Mouse (Mus musculus): ENCODE measurements around the gene Pcbp3. TPM values are rescaled to one million over a fixed set of nuclear protein-coding genes. Genes with fewer than 3 reads are reported as not detected.
"Not testable (repeated sequence)": the region's sequence is repeated elsewhere in the genome, so short reads cannot be mapped to it uniquely, and the experiment has no call there.

The Pcbp3 gene
- polyA plus RNA-seq, 1 experiment, result 27.2 TPM

- no peak for DNase-seq
Measured at GRCm38 (mm10) chr10:76976699-76977098, 15.0 kb upstream of the Pcbp3 start.

GRCm38 (mm10) chr10:76973797-76974436 is 12.2 kb upstream of the Pcbp3 start:
- Histone ChIP-seq H3K4me3 (replicated peaks; ENCODE audit: extremely low read depth, low read depth, low read length) (no peak overlapping the region), H3K4me1 (ENCODE audit: control insufficient read depth, insufficient read depth, low read length) (peaks cover 5% of the 10 kb centered on the region; the same call in 1 of the 2 replicates)
- WGBS, result 34% methylated on average over 15 of the region's 15 CpGs
- DNase-seq, result no peak
- TF ChIP-seq POLR2A (IDR thresholded peaks at IDR 0.05; ENCODE audit: borderline replicate concordance, extremely low read depth, low read depth, low read length), result no peak
- no peak for TF ChIP-seq CTCF (IDR thresholded peaks at IDR 0.05; ENCODE audit: insufficient read depth, low read length)

More at GRCm38 (mm10) chr10:76976699-76977098, 15.0 kb upstream of the Pcbp3 start:
- WGBS, result 47% methylated on average over 4 of the region's 4 CpGs
- no peak overlapping the region for H3K4me3 ChIP-seq (replicated peaks; ENCODE audit: extremely low read depth, low read depth, low read length)
- TF ChIP-seq CTCF (IDR thresholded peaks at IDR 0.05; ENCODE audit: insufficient read depth, low read length) (no peak), POLR2A (IDR thresholded peaks at IDR 0.05; ENCODE audit: borderline replicate concordance, extremely low read depth, low read depth, low read length) (no peak)
- H3K4me1 ChIP-seq (ENCODE audit: control insufficient read depth, insufficient read depth, low read length), result no peaks in the 10 kb centered on the region

GRCm38 (mm10) chr10:76972318-76972717 is 10.6 kb upstream of the Pcbp3 start:
- H3K4me3 ChIP-seq (replicated peaks; ENCODE audit: extremely low read depth, low read depth, low read length); DNase-seq; H3K4me1 ChIP-seq (ENCODE audit: control insufficient read depth, insufficient read depth, low read length): not testable (repeated sequence)
- 78% methylated on average over 6 of the region's 6 CpGs for WGBS

GRCm38 (mm10) chr10:76970974-76971373 is 9.3 kb upstream of the Pcbp3 start:
- WGBS, result 44% methylated on average over 7 of the region's 7 CpGs
- TF ChIP-seq CTCF (IDR thresholded peaks at IDR 0.05; ENCODE audit: insufficient read depth, low read length) (no peak), POLR2A (IDR thresholded peaks at IDR 0.05; ENCODE audit: borderline replicate concordance, extremely low read depth, low read depth, low read length) (no peak)
- Histone ChIP-seq H3K4me3 (replicated peaks; ENCODE audit: extremely low read depth, low read depth, low read length) (no peak overlapping the region), H3K4me1 (ENCODE audit: control insufficient read depth, insufficient read depth, low read length) (peaks cover 5% of the 10 kb centered on the region; the same call in 1 of the 2 replicates)
- DNase-seq, result no peak

- no peak for DNase-seq
- Histone ChIP-seq H3K4me3 (replicated peaks; ENCODE audit: extremely low read depth, low read depth, low read length) (no peak overlapping the region), H3K4me1 (ENCODE audit: control insufficient read depth, insufficient read depth, low read length) (peaks cover 12% of the 10 kb centered on the region)
- no peak for TF ChIP-seq CTCF (IDR thresholded peaks at IDR 0.05; ENCODE audit: insufficient read depth, low read length)
- 20% methylated on average over 6 of the region's 6 CpGs for WGBS
Measured at GRCm38 (mm10) chr10:76964436-76964835, 2.7 kb upstream of the Pcbp3 start.

- no peak for TF ChIP-seq POLR2A (IDR thresholded peaks at IDR 0.05; ENCODE audit: borderline replicate concordance, extremely low read depth, low read depth, low read length)
- H3K4me1 ChIP-seq (ENCODE audit: control insufficient read depth, insufficient read depth, low read length), result peaks cover 12% of the 10 kb centered on the region
- WGBS, result 29% methylated on average over 9 of the region's 9 CpGs
- no peak overlapping the region for H3K4me3 ChIP-seq (replicated peaks; ENCODE audit: extremely low read depth, low read depth, low read length)
- DNase-seq, result no peak
Measured at GRCm38 (mm10) chr10:76963997-76964396, 2.3 kb upstream of the Pcbp3 start.

GRCm38 (mm10) chr10:76961156-76961555 is 531 bp downstream of the Pcbp3 start:
- TF ChIP-seq POLR2A (IDR thresholded peaks at IDR 0.05; ENCODE audit: borderline replicate concordance, extremely low read depth, low read depth, low read length) (no peak), CTCF (IDR thresholded peaks at IDR 0.05; ENCODE audit: insufficient read depth, low read length) (no peak)
- Histone ChIP-seq H3K4me1 (ENCODE audit: control insufficient read depth, insufficient read depth, low read length) (peaks cover 12% of the 10 kb centered on the region), H3K4me3 (replicated peaks; ENCODE audit: extremely low read depth, low read depth, low read length) (peak overlapping the region; percentile 72)
- 14% methylated on average over 11 of the region's 11 CpGs for WGBS
- no peak for DNase-seq

GRCm38 (mm10) chr10:76958201-76958600 is 3.5 kb downstream of the Pcbp3 start:
- 43% methylated on average over 3 of the region's 3 CpGs for WGBS
- TF ChIP-seq CTCF (IDR thresholded peaks at IDR 0.05; ENCODE audit: insufficient read depth, low read length) (no peak), POLR2A (IDR thresholded peaks at IDR 0.05; ENCODE audit: borderline replicate concordance, extremely low read depth, low read depth, low read length) (no peak)
- no peak for DNase-seq
- Histone ChIP-seq H3K4me1 (ENCODE audit: control insufficient read depth, insufficient read depth, low read length) (peaks cover 3% of the 10 kb centered on the region; the same call in 1 of the 2 replicates), H3K4me3 (replicated peaks; ENCODE audit: extremely low read depth, low read depth, low read length) (no peak overlapping the region)

GRCm38 (mm10) chr10:76956200-76956599 is 5.5 kb downstream of the Pcbp3 start:
- no peaks in the 10 kb centered on the region for H3K4me1 ChIP-seq (ENCODE audit: control insufficient read depth, insufficient read depth, low read length)
- no peak overlapping the region for H3K4me3 ChIP-seq (replicated peaks; ENCODE audit: extremely low read depth, low read depth, low read length)
- TF ChIP-seq CTCF (IDR thresholded peaks at IDR 0.05; ENCODE audit: insufficient read depth, low read length), result no peak
- no peak for TF ChIP-seq POLR2A (IDR thresholded peaks at IDR 0.05; ENCODE audit: borderline replicate concordance, extremely low read depth, low read depth, low read length)
- DNase-seq, result no peak
- 32% methylated on average over 6 of the region's 6 CpGs for WGBS

- TF ChIP-seq POLR2A (IDR thresholded peaks at IDR 0.05; ENCODE audit: borderline replicate concordance, extremely low read depth, low read depth, low read length) (no peak), CTCF (IDR thresholded peaks at IDR 0.05; ENCODE audit: insufficient read depth, low read length) (no peak)
- Histone ChIP-seq H3K4me3 (replicated peaks; ENCODE audit: extremely low read depth, low read depth, low read length) (no peak overlapping the region), H3K4me1 (ENCODE audit: control insufficient read depth, insufficient read depth, low read length) (no peaks in the 10 kb centered on the region; the same call in 1 of the 2 replicates)
- no peak for DNase-seq
- WGBS, result 54% methylated on average over 4 of the region's 4 CpGs
Measured at GRCm38 (mm10) chr10:76941038-76941437, 20.6 kb downstream of the Pcbp3 start.

Data from lung, adult 2 months (tissue).